In the genomic region with DNA sequence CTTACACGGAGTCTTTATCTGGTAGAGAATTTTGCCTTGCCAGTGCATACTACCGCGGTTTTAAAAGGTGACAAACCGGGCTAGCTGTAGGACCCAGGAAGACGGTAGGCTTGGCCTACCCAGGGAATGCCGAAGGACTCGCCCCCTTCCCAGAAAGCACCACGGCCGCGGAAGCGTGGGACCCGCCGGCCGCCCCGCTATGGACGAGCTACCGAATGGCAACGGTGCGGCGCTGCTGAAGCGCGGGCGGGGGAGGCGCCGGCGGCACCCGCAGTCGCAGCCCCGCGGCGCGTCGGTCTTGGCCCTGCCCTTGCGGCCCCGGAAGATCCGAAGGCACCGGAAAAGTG, we compare ENCODE assay signal across 8 mouse cellular contexts. TPM values are rescaled to one million over a fixed set of nuclear protein-coding genes. Genes with fewer than 3 reads are reported as not detected.
DNase-seq lines count a peak whose midpoint lies in the region; ATAC-seq and TF ChIP-seq lines count a peak whose summit lies in the region.

Gene Riox1 (plus strand): TSS at position 116 of the 347 bp plus-strand sequence.

- no peaks in the 10 kb centered on the region for H3K27me3 ChIP-seq in C2C12 (ENCODE audit: control insufficient read depth, insufficient read depth, insufficient read length)
- 0 out of 2 replicates have a peak, but pooled peaks cover 3% of the 10 kb centered on the region for H3K27me3 ChIP-seq in erythroblast, embryonic 14.5 days (ENCODE audit: control insufficient read depth)
- H3K27me3 ChIP-seq in heart, embryonic 12.5 days (replicated peaks): no peaks in the 10 kb centered on the region
- no peaks in the 10 kb centered on the region for H3K27me3 ChIP-seq in kidney, postnatal 0 days (ENCODE audit: insufficient read depth, low read length)
- no peaks in the 10 kb centered on the region for H3K27me3 ChIP-seq in liver, embryonic 11.5 days (replicated peaks; ENCODE audit: control insufficient read depth, insufficient read depth, low read length)
- H3K27me3 ChIP-seq in stomach, embryonic 15.5 days (replicated peaks): no peaks in the 10 kb centered on the region

- peaks cover 39% of the 10 kb centered on the region for H3K79me2 ChIP-seq in C2C12 (ENCODE audit: control insufficient read depth, insufficient read depth)

- peaks cover 27% of the 10 kb centered on the region for H3K79me3 ChIP-seq in C2C12 (ENCODE audit: low read depth)

- peak within 1 kb of the TSS; percentile 99 for H3K4me2 ChIP-seq in heart, embryonic 12.5 days
- H3K4me2 ChIP-seq in kidney, postnatal 0 days (ENCODE audit: low read length): peak within 1 kb of the TSS; percentile 86
- peak within 1 kb of the TSS; percentile 95 for H3K4me2 ChIP-seq in liver, embryonic 11.5 days
- peak within 1 kb of the TSS; percentile 96 for H3K4me2 ChIP-seq in stomach, embryonic 15.5 days

- H3K9ac ChIP-seq in heart, embryonic 12.5 days: peak within 1 kb of the TSS; percentile 92
- peak within 1 kb of the TSS; percentile 68 for H3K9ac ChIP-seq in kidney, postnatal 0 days (ENCODE audit: low read depth, low read length)
- H3K9ac ChIP-seq in liver, embryonic 11.5 days (ENCODE audit: low read depth, low read length): peak within 1 kb of the TSS; percentile 90
- H3K9ac ChIP-seq in stomach, embryonic 15.5 days: peak within 1 kb of the TSS; percentile 82

- WGBS in heart, embryonic 12.5 days: under 1% methylated on average over 37 of the region's 37 CpGs
- WGBS in kidney, postnatal 0 days: under 1% methylated on average over 37 of the region's 37 CpGs
- WGBS in liver, embryonic 11.5 days: 0% methylated on average over 37 of the region's 37 CpGs
- under 1% methylated on average over 37 of the region's 37 CpGs for WGBS in stomach, embryonic 15.5 days

- ATAC-seq in heart, embryonic 12.5 days (ENCODE audit: insufficient number of reproducible peaks, low FRiP score): peak; percentile 86
- peak; percentile 89 for ATAC-seq in kidney, postnatal 0 days (replicated peaks; ENCODE audit: low FRiP score, low read depth)
- peak; percentile 90 for ATAC-seq in liver, embryonic 11.5 days (replicated peaks; ENCODE audit: low FRiP score)
- peak; percentile 92 for ATAC-seq in stomach, embryonic 15.5 days (ENCODE audit: insufficient read depth, low FRiP score, low read depth)

- H3K27ac ChIP-seq in heart, embryonic 12.5 days (ENCODE audit: poor library complexity, severe bottlenecking): peak within 1 kb of the TSS; percentile 71
- H3K27ac ChIP-seq in kidney, postnatal 0 days: peak within 1 kb of the TSS; percentile 72
- H3K27ac ChIP-seq in liver, embryonic 11.5 days (ENCODE audit: low read depth, low read length): peak within 1 kb of the TSS; percentile 80
- peak within 1 kb of the TSS; percentile 86 for H3K27ac ChIP-seq in stomach, embryonic 15.5 days

- peak within 1 kb of the TSS; percentile 71 for H3K4me3 ChIP-seq in C2C12 (ENCODE audit: insufficient read depth, poor library complexity, severe bottlenecking)
- peak within 1 kb of the TSS; percentile 85 for H3K4me3 ChIP-seq in erythroblast, embryonic 14.5 days (replicated peaks)
- H3K4me3 ChIP-seq in heart, embryonic 12.5 days: peak within 1 kb of the TSS; percentile 90
- peak within 1 kb of the TSS; percentile 59 for H3K4me3 ChIP-seq in kidney, postnatal 0 days (replicated peaks; ENCODE audit: low read depth, low read length)
- peak within 1 kb of the TSS; percentile 93 for H3K4me3 ChIP-seq in liver, embryonic 11.5 days (ENCODE audit: low read depth, low read length)
- H3K4me3 ChIP-seq in stomach, embryonic 15.5 days (replicated peaks): peak within 1 kb of the TSS; percentile 97

- H3K36me3 ChIP-seq in C2C12 (ENCODE audit: control insufficient read depth, insufficient read depth): peaks cover 27% of the 10 kb centered on the region
- peaks cover 16% of the 10 kb centered on the region for H3K36me3 ChIP-seq in erythroblast, embryonic 14.5 days (ENCODE audit: control insufficient read depth)
- peaks cover 22% of the 10 kb centered on the region for H3K36me3 ChIP-seq in heart, embryonic 12.5 days
- no peaks in the 10 kb centered on the region for H3K36me3 ChIP-seq in kidney, postnatal 0 days (ENCODE audit: insufficient read depth, low read length)
- H3K36me3 ChIP-seq in liver, embryonic 11.5 days (ENCODE audit: control insufficient read depth, insufficient read depth, low read length): peaks cover 8% of the 10 kb centered on the region; the same call in 1 of the 2 replicates
- no peaks in the 10 kb centered on the region for H3K36me3 ChIP-seq in stomach, embryonic 15.5 days

- peak; percentile 97 for DNase-seq in brain, adult 2 months (ENCODE audit: low read depth, low spot score)
- DNase-seq in kidney, postnatal 0 days (ENCODE audit: low spot score): peak; percentile 95
- DNase-seq in liver, embryonic 11.5 days (ENCODE audit: low spot score): peak; percentile 83
- DNase-seq in naive thymus-derived CD4-positive, alpha-beta T cell, adult 2 months (ENCODE audit: low read depth): peak; percentile 83

- H3K4me1 ChIP-seq in erythroblast, embryonic 14.5 days (ENCODE audit: control insufficient read depth): peaks cover 63% of the 10 kb centered on the region
- H3K4me1 ChIP-seq in heart, embryonic 12.5 days (replicated peaks): peaks cover 36% of the 10 kb centered on the region
- H3K4me1 ChIP-seq in kidney, postnatal 0 days (replicated peaks; ENCODE audit: insufficient read depth, low read length): peaks cover 13% of the 10 kb centered on the region
- H3K4me1 ChIP-seq in liver, embryonic 11.5 days (replicated peaks; ENCODE audit: control insufficient read depth, insufficient read depth, low read length): peaks cover 36% of the 10 kb centered on the region
- peaks cover 24% of the 10 kb centered on the region for H3K4me1 ChIP-seq in stomach, embryonic 15.5 days

- peak within 1 kb of the TSS; percentile 97 for H3ac ChIP-seq in C2C12 (ENCODE audit: control insufficient read depth, insufficient read length, low read depth)

- no peaks in the 10 kb centered on the region for H3K9me3 ChIP-seq in erythroblast, embryonic 14.5 days (ENCODE audit: control insufficient read depth, low read length)
- H3K9me3 ChIP-seq in heart, embryonic 12.5 days (replicated peaks): no peaks in the 10 kb centered on the region
- H3K9me3 ChIP-seq in kidney, postnatal 0 days (replicated peaks; ENCODE audit: low read length): no peaks in the 10 kb centered on the region
- no peaks in the 10 kb centered on the region for H3K9me3 ChIP-seq in liver, embryonic 11.5 days (ENCODE audit: control insufficient read depth, low read length)
- H3K9me3 ChIP-seq in stomach, embryonic 15.5 days: no peaks in the 10 kb centered on the region

- TF ChIP-seq CTCF in C2C12 (IDR thresholded peaks at IDR 0.05; ENCODE audit: control insufficient read depth, insufficient read depth, insufficient read length): no peak
- TF ChIP-seq CTCF in kidney, postnatal 0 days (IDR thresholded peaks at IDR 0.05; ENCODE audit: low read depth): no peak

TF ChIP-seq in C2C12, 6 proteins besides CTCF, POLR2A, EP300 and RAD21:
- no peak for TF ChIP-seq CEBPB (IDR thresholded peaks at IDR 0.05; ENCODE audit: low read depth)
- TF ChIP-seq MAX (IDR thresholded peaks at IDR 0.05): peak; percentile 18

RNA-seq across cellular contexts. Expression of gene Riox1, which starts in this region (rescaled TPM):
- polyA plus RNA-seq in C2C12 (2012; fragmentation: generic; extraction: Trizol): 18.7 TPM
- 0.49 and 0.98 TPM in 2 replicates for polyA plus RNA-seq in erythroblast, embryonic 14.5 days (2012)
- 14.7 and 16.5 TPM in 2 replicates for polyA plus RNA-seq in heart, embryonic 12.5 days (2016; fragmentation: Nextera tagmentation; extraction: Ambion mirVana)
- 12.3 and 13.0 TPM in 2 replicates for polyA plus RNA-seq in kidney, postnatal 0 days (2015; fragmentation: Nextera tagmentation; extraction: Ambion mirVana)
- 24.7 and 25.2 TPM in 2 replicates for polyA plus RNA-seq in liver, embryonic 11.5 days (2014; fragmentation: Nextera tagmentation; extraction: Ambion mirVana)
- polyA plus RNA-seq in stomach, embryonic 15.5 days (2015; fragmentation: Nextera tagmentation; extraction: Ambion mirVana): 14.3 and 15.6 TPM in 2 replicates

Comparison
In these comparisons a context has a peak if more than half of its experiments do, and no peak if none do; other contexts are left out.
1. Peak in every context shown above with its lines: DNase-seq, ATAC-seq, H3K4me3 ChIP-seq and H3K27ac ChIP-seq.